Mouse (Mus musculus) lung, postnatal 14 days (tissue): ENCODE results near the gene Rwdd2a.
"Not testable (repeated sequence)": the region's sequence is repeated elsewhere in the genome, so short reads cannot be mapped to it uniquely, and the experiment has no call there.

ENCODE experiments used
- DNase-seq: peaks from one replicate; pipeline ENCODE4 v3.0.0; 2021

Rwdd2a gene

GRCm38 (mm10) chr9:86592676-86593668 lies 21.2 kb downstream of the Rwdd2a start:
- DNase-seq: no peak

- not testable (repeated sequence) for DNase-seq
Measured at GRCm38 (mm10) chr9:86594357-86594767, 22.6 kb downstream of the Rwdd2a start.

- not testable (repeated sequence) for DNase-seq
Measured at GRCm38 (mm10) chr9:86596983-86597382, 25.2 kb downstream of the Rwdd2a start.

GRCm38 (mm10) chr9:86599723-86600303 lies 28.0 kb downstream of the Rwdd2a start:
- no peak for DNase-seq

GRCm38 (mm10) chr9:86605776-86606175 lies 34.0 kb downstream of the Rwdd2a start:
- peak; percentile 34 for DNase-seq

GRCm38 (mm10) chr9:86612091-86612490 lies 40.3 kb downstream of the Rwdd2a start:
- DNase-seq: no peak

GRCm38 (mm10) chr9:86615765-86616164 lies 44.0 kb downstream of the Rwdd2a start:
- no peak for DNase-seq

- no peak for DNase-seq
Measured at GRCm38 (mm10) chr9:86617837-86618492, 46.2 kb downstream of the Rwdd2a start.

- DNase-seq: no peak
Measured at GRCm38 (mm10) chr9:86619341-86620139, 47.7 kb downstream of the Rwdd2a start.

- DNase-seq: no peak
Measured at GRCm38 (mm10) chr9:86622062-86622461, 50.3 kb downstream of the Rwdd2a start.

- DNase-seq: no peak
Measured at GRCm38 (mm10) chr9:86624039-86624438, 52.2 kb downstream of the Rwdd2a start.
